Mouse (Mus musculus) kidney, postnatal 0 days (tissue): ENCODE data around the gene Cabp2. TPM values are rescaled to one million over a fixed set of nuclear protein-coding genes. Genes with fewer than 3 reads are reported as not detected.
"Not testable (repeated sequence)": the region's sequence is repeated elsewhere in the genome, so short reads cannot be mapped to it uniquely, and the experiment has no call there.

Experiments
- ATAC-seq: fragments of 200-750 bp; cut with Nextera tagmentation; replicated peaks from 2 replicates; pipeline ENCODE4 v1.8.0; 2017; ENCODE audit warnings: low read depth, moderate number of reproducible peaks, moderate TSS enrichment, moderate library complexity; ENCODE audit not compliant: low FRiP score
- DNase-seq: peaks from one replicate; pipeline ENCODE4 v3.0.0-alpha.2; 2016; ENCODE audit warnings: low spot score
- H3K27ac ChIP-seq: fragments of 300-500 bp; sonication (generic); 2 replicates; pipeline ENCODE4 v1.5.1; 2014; ENCODE audit warnings: mild to moderate bottlenecking
- H3K27me3 ChIP-seq: fragments of 300-500 bp; sonication (generic); 2 replicates; pipeline ENCODE4 v1.6.1; 2014; ENCODE audit warnings: low read length, mixed read lengths; ENCODE audit not compliant: insufficient read depth
- H3K36me3 ChIP-seq: fragments of 300-500 bp; sonication (generic); 2 replicates; pipeline ENCODE4 v1.6.1; 2014; ENCODE audit warnings: low read length, mixed read lengths; ENCODE audit not compliant: insufficient read depth
- H3K4me1 ChIP-seq: fragments of 300-500 bp; sonication (generic); replicated peaks from 2 replicates; pipeline ENCODE4 v1.6.1; 2014; ENCODE audit warnings: antibody characterized with exemption, low read length, mixed read lengths; ENCODE audit not compliant: insufficient read depth
- H3K4me2 ChIP-seq: fragments of 300-500 bp; sonication (generic); 2 replicates; pipeline ENCODE4 v1.6.1; 2014; ENCODE audit warnings: mild to moderate bottlenecking, low read length, moderate library complexity, mixed read lengths
- H3K4me3 ChIP-seq: fragments of 300-500 bp; sonication (generic); replicated peaks from 2 replicates; pipeline ENCODE4 v1.5.1; 2014; ENCODE audit warnings: low read depth, low read length
- H3K9ac ChIP-seq: fragments of 300-500 bp; sonication (generic); 2 replicates; pipeline ENCODE4 v1.6.1; 2014; ENCODE audit warnings: low read depth, low read length
- H3K9me3 ChIP-seq: fragments of 300-500 bp; sonication (generic); replicated peaks from 2 replicates; pipeline ENCODE4 v1.6.1; 2016; ENCODE audit warnings: low read length, inconsistent platforms, mixed read lengths
- CTCF ChIP-seq: IDR thresholded peaks from 2 replicates; pipeline ENCODE4 v1.5.1; 2016; ENCODE audit warnings: antibody characterized with exemption, low read depth, mild to moderate bottlenecking, moderate library complexity
- WGBS: fragments of 180-500 bp; shearing (Covaris S2); extraction: QIAGEN DNeasy Blood & Tissue Kit; methylation state at CpG from one replicate; pipeline ENCODE4 v1.1.7; 2014; 5-methylcytosine and 5-hydroxymethylcytosine counted together
- polyA plus RNA-seq: library from polyadenylated mRNA; unstranded; fragments of >200 nt; fragmentation: Nextera tagmentation; extraction: Ambion mirVana; gene quantifications from 2 replicates; pipeline ENCODE4 v1.2.1, GENCODE M21; 2015

The Cabp2 gene
- polyA plus RNA-seq, 1 experiment from 2014 or later: 2.4 TPM

DNA sequence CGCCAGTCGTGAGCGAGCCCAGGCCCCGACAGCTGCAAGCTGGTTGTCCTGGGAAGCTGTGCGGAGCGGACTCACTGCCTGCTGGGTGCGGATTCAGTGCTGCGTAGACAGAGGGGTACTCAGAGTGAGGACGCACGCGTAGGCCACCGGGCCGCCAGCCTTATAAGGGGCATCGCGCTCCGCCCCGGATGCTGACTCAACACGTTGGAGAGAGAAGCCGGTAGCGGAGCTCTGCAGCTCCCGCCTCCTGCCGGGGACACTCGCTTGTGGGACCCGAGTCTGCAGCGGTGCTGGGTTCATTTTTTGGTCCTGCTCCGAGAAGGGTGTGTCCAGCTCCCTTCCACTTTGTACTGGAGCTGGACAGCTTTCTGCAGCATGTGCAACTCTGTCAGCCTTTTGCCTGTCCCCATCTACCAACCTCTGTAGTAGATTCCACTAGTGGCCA is 43.6 kb upstream of the Cabp2 start, which contains the start of gene Gstp1:
TSS of gene Gstp1 (minus strand) at position 198 of the 445 bp plus-strand sequence.
- TF ChIP-seq CTCF: peak; percentile 54
- Histone ChIP-seq H3K27ac (peak within 1 kb of the TSS; percentile 62), H3K4me3 (peak within 1 kb of the TSS; percentile 47), H3K4me1 (0 out of 2 replicates have a peak, but pooled peaks cover 4% of the 10 kb centered on the region), H3K9ac (peak within 1 kb of the TSS; percentile 70), H3K27me3 (no peaks in the 10 kb centered on the region), H3K9me3 (no peaks in the 10 kb centered on the region), H3K36me3 (no peaks in the 10 kb centered on the region), H3K4me2 (peak within 1 kb of the TSS; percentile 63)
- DNase-seq: peak; percentile 90
- peak; percentile 58; the same call in 1 of the 2 replicates for ATAC-seq
- WGBS: 0% methylated on average over 26 of the region's 26 CpGs

DNA sequence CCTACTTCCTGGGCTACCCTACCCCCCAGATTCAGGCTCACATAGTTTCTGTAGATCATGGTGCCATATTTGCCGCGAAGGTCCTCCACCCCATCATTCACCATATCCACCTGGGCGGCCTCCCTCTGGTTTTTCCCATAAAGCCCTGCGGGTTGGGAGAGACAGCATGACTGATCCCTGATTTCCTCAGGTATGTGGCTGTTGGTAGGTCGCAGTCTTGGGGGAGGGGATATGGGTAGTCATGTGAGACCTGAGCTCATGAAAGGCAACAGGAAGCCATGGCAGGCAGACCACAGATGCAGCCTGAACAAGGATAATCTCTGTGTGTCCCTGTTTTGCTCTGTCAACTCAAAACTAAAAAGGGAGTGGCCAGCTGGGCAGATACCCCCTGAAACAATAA is 40.4 kb upstream of the Cabp2 start:
- not testable (repeated sequence) for H3K4me1 ChIP-seq, H3K4me3 ChIP-seq, H3K4me2 ChIP-seq, DNase-seq, ATAC-seq, H3K9ac ChIP-seq, H3K9me3 ChIP-seq, H3K36me3 ChIP-seq, H3K27ac ChIP-seq, H3K27me3 ChIP-seq
- WGBS: 78% methylated on average over 5 of the region's 5 CpGs

DNA sequence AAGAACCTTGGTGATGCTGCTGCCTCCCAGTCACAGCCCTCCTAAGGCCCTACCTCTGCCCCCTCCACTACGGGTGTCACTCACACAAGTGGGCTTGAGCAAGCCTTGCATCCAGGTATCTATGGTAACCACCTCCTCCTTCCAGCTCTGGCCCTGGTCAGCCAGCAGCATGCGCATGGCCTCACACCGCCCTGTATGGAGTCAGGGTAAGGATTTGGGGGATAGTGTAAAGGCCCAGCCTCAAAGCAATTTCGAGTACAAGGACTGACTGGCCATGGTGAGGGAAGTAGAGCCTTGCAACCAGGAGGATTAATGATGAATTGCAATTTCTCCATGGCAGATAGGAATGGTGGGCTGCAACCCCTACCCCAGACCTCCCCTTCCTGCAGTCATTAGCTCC is 39.9 kb upstream of the Cabp2 start:
- H3K4me3 ChIP-seq, H3K4me1 ChIP-seq, H3K9ac ChIP-seq, H3K9me3 ChIP-seq, H3K27me3 ChIP-seq, ATAC-seq, H3K4me2 ChIP-seq, DNase-seq, H3K27ac ChIP-seq, H3K36me3 ChIP-seq: not testable (repeated sequence)
- 89% methylated on average over 3 of the region's 4 CpGs for WGBS

DNA sequence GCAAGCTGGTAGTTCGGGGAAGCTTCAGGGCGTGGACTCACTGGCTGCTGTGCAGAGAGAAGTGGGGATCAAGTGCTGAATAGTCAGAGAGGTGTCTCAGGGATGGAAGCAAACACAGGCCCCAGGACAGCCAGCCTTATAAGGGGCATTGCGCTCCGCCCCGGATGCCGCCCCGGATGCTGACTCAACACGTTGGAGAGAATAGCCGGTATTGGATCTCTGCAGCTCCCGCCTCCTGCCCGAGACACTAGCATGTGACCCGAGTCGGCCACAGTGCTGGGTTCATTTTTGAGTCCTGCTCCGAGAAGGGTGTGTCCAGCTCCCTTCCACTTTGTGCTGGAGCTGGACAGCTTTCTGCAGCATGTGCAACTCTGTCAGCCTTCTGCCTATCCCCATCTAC is 39.3 kb upstream of the Cabp2 start:
- no peak for TF ChIP-seq CTCF
- no peak overlapping the region for H3K4me3 ChIP-seq
- no peak overlapping the region for H3K27ac ChIP-seq
- 70% methylated on average over 14 of the region's 14 CpGs for WGBS
- no peaks in the 10 kb centered on the region for H3K36me3 ChIP-seq
- no peaks in the 10 kb centered on the region for H3K27me3 ChIP-seq
- no peak for ATAC-seq
- H3K9ac ChIP-seq: no peak overlapping the region
- no peaks in the 10 kb centered on the region for H3K9me3 ChIP-seq
- no peak overlapping the region for H3K4me2 ChIP-seq
- H3K4me1 ChIP-seq: 0 out of 2 replicates have a peak, but pooled peaks cover 4% of the 10 kb centered on the region
- no peak for DNase-seq

DNA sequence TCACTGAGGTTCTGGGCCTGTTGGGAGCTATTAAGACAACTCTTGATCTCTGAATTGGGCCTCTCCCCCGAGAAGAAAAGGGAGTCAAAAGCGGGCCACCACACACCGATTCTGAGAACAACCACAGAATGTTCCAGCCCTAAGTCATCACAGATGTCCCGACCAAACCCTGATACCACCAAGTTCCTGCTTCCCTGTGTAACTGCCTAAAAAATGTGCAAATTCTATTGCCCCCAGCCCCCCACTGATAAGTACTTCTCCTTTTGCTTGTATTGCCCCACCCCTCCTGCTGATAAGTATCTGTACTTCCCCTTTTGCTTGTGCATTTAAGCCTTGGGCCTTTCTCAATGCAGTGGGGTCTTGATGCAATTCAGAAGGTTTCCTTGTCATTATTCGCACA is 37.3 kb upstream of the Cabp2 start:
- not testable (repeated sequence) for H3K27ac ChIP-seq, H3K4me1 ChIP-seq, H3K9me3 ChIP-seq, H3K36me3 ChIP-seq, H3K4me3 ChIP-seq, ATAC-seq, DNase-seq, H3K27me3 ChIP-seq, H3K9ac ChIP-seq, H3K4me2 ChIP-seq
- WGBS: 87% methylated on average over 5 of the region's 5 CpGs

DNA sequence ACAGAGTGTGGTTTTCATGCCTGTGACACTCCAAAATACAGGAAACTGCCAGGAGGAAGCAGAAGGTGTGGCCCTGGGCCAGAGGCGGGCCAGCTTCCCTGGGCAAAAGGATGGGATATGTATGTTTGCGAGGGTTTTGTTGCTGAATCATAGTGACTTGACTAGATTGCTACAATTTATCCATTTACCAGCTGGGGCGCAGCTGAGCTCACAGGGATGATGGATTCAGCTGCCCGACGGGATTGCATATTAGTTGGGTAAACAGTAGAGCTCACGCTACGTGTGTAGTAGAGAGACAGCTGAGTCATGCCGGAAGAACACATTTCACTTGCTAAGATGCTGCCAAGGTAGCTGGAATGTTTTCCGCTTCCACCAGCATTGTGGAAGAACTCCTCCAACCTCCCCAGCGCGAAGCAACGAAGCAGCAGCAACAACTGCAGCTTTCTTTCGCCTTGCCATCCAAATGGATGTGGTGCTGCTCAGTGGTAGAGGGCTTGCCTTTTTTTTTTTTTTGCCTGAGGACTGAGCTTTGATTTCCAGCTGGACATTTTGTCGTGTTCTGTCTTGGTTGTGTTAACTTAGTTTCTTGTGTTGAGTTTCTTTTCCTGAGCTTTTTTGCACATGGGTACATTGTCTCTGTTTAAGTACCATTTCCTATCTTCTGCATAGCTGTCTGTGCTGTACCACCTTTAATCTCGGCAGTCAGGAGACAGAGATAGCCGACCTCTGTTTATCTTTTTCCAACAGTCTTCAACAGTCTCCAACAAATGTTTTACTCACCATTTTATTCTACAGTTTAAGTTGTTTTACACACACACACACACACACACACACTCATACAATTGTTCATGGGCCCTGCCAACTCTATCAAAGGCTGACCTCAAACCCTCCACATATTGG is 35.2 kb upstream of the Cabp2 start, which contains the start of gene Gstp2:
TSS of gene Gstp2 (minus strand) at position 58 of the 900 bp plus-strand sequence.
- peak within 1 kb of the TSS; percentile 27 for H3K4me2 ChIP-seq
- DNase-seq (peak; percentile 84), ATAC-seq (peak; percentile 59)
- no peaks in the 10 kb centered on the region for H3K36me3 ChIP-seq
- 38% methylated on average over 16 of the region's 16 CpGs for WGBS
- no peaks in the 10 kb centered on the region for H3K4me1 ChIP-seq
- no peak within 1 kb of the TSS for H3K9ac ChIP-seq
- no peaks in the 10 kb centered on the region for H3K9me3 ChIP-seq
- TF ChIP-seq CTCF: peak; percentile 55
- H3K27me3 ChIP-seq: no peaks in the 10 kb centered on the region
- H3K27ac ChIP-seq: 0 out of 2 replicates have a peak within 1 kb of the TSS, but pooled peaks have one; percentile 2
- H3K4me3 ChIP-seq: no peak within 1 kb of the TSS
